Mouse (Mus musculus): ENCODE data around the gene Senp3. TPM values are rescaled to one million over a fixed set of nuclear protein-coding genes. Genes with fewer than 3 reads are reported as not detected.

The Senp3 gene
- polyA plus RNA-seq, 1 experiment: 89.1 TPM

- 85% methylated on average over 10 of the region's 10 CpGs for WGBS
- peak; percentile 66 for DNase-seq
- Histone ChIP-seq H3K27me3 (ENCODE audit: control insufficient read depth, insufficient read depth, low read length) (no peaks in the 10 kb centered on the region), H3K27ac (ENCODE audit: control insufficient read depth, insufficient read depth, low read length) (no peak overlapping the region), H3K4me3 (ENCODE audit: control insufficient read depth, insufficient read depth, low read length) (no peak overlapping the region), H3K36me3 (ENCODE audit: control insufficient read depth, insufficient read depth, low read length) (peaks cover 35% of the 10 kb centered on the region), H3K4me1 (replicated peaks; ENCODE audit: control insufficient read depth, insufficient read depth, low read length) (peaks cover 10% of the 10 kb centered on the region)
- no peak for TF ChIP-seq POLR2A (IDR thresholded peaks at IDR 0.05; ENCODE audit: control insufficient read depth, extremely low read depth, insufficient read depth, low read length, poor library complexity)
- TF ChIP-seq CTCF (IDR thresholded peaks at IDR 0.05; ENCODE audit: borderline replicate concordance, control insufficient read depth, extremely low read depth, insufficient read depth, low read length, poor library complexity): no peak
Measured at GRCm38 (mm10) chr11:69656617-69657461, 25.0 kb downstream of the Senp3 start.

GRCm38 (mm10) chr11:69656065-69656455 lies 25.8 kb downstream of the Senp3 start:
- no peak for DNase-seq
- Histone ChIP-seq H3K4me1 (replicated peaks; ENCODE audit: control insufficient read depth, insufficient read depth, low read length) (0 out of 2 replicates have a peak, but pooled peaks cover 3% of the 10 kb centered on the region), H3K4me3 (ENCODE audit: control insufficient read depth, insufficient read depth, low read length) (no peak overlapping the region), H3K27ac (ENCODE audit: control insufficient read depth, insufficient read depth, low read length) (no peak overlapping the region), H3K27me3 (ENCODE audit: control insufficient read depth, insufficient read depth, low read length) (no peaks in the 10 kb centered on the region), H3K36me3 (ENCODE audit: control insufficient read depth, insufficient read depth, low read length) (peaks cover 43% of the 10 kb centered on the region)
- 95% methylated on average over 5 of the region's 5 CpGs for WGBS
- TF ChIP-seq CTCF (IDR thresholded peaks at IDR 0.05; ENCODE audit: borderline replicate concordance, control insufficient read depth, extremely low read depth, insufficient read depth, low read length, poor library complexity) (no peak), POLR2A (IDR thresholded peaks at IDR 0.05; ENCODE audit: control insufficient read depth, extremely low read depth, insufficient read depth, low read length, poor library complexity) (no peak)

DNA sequence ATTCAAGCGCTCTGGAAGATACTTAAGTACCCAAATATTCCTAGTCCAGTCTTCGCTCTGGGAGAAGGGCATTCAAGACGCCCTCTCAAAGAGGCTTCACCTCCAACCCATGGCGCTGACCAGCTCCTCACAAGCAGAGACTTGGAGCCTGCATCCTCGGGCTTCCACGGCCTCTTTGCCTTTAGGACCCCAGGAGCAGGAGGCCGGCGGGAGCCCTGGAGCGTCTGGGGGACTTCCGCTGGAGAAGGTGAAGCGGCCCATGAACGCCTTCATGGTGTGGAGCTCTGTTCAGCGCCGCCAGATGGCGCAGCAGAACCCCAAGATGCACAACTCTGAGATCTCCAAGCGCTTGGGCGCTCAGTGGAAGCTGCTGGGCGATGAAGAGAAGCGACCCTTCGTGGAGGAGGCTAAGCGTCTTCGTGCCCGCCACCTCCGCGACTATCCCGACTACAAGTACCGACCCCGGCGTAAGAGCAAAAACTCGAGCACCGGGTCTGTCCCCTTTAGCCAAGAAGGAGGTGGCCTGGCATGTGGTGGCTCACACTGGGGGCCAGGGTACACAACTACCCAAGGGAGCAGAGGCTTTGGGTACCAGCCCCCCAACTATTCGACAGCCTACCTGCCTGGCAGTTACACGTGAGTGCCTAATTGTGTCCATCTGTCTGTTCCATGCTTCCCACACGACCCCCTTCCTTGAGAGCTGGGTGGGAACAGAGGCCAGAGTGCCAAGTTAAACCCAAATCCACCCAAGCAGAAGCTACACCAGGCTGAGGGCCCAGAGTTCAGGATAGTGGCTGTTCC lies 26.4 kb downstream of the Senp3 start, which contains the start of gene Sox15:
Gene Sox15 (plus strand): TSS at position 51 of the 801 bp plus-strand sequence.
- H3K27me3 ChIP-seq (ENCODE audit: control insufficient read depth, insufficient read depth, low read length): no peaks in the 10 kb centered on the region
- no peak within 1 kb of the TSS for H3K4me3 ChIP-seq (ENCODE audit: control insufficient read depth, insufficient read depth, low read length)
- peaks cover 49% of the 10 kb centered on the region for H3K36me3 ChIP-seq (ENCODE audit: control insufficient read depth, insufficient read depth, low read length)
- no peak within 1 kb of the TSS for H3K27ac ChIP-seq (ENCODE audit: control insufficient read depth, insufficient read depth, low read length)
- 0 out of 2 replicates have a peak, but pooled peaks cover 3% of the 10 kb centered on the region for H3K4me1 ChIP-seq (replicated peaks; ENCODE audit: control insufficient read depth, insufficient read depth, low read length)
- no peak for DNase-seq
- 74% methylated on average over 34 of the region's 34 CpGs for WGBS
- TF ChIP-seq POLR2A (IDR thresholded peaks at IDR 0.05; ENCODE audit: control insufficient read depth, extremely low read depth, insufficient read depth, low read length, poor library complexity) (no peak), CTCF (IDR thresholded peaks at IDR 0.05; ENCODE audit: borderline replicate concordance, control insufficient read depth, extremely low read depth, insufficient read depth, low read length, poor library complexity) (peak; percentile 72; the same call in 1 of the 2 replicates)

DNA sequence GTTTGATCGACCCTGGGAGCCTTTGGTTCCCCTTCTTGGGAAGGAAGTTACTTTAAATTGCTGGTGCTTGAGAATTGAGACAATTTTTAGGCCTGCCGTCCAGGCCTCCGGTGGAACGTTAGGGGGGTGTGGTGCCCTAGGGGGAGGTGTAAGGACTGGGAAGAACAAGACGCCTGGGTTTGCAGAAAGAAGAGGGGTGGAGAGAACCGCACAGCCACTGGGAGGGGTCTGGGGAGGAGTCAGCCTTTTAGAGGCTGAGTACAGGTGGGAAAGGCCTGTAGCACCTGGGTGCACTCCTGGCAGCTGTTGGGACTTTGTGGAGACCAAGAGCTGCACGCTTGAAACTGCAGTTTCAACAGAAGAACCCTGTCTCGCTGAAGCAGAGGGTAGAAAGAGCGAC lies 27.1 kb downstream of the Senp3 start:
- H3K27ac ChIP-seq (ENCODE audit: control insufficient read depth, insufficient read depth, low read length): no peak overlapping the region
- H3K36me3 ChIP-seq (ENCODE audit: control insufficient read depth, insufficient read depth, low read length): peaks cover 56% of the 10 kb centered on the region
- WGBS: 51% methylated on average over 9 of the region's 9 CpGs
- no peak for DNase-seq
- H3K4me3 ChIP-seq (ENCODE audit: control insufficient read depth, insufficient read depth, low read length): no peak overlapping the region
- 0 out of 2 replicates have a peak, but pooled peaks cover 3% of the 10 kb centered on the region for H3K4me1 ChIP-seq (replicated peaks; ENCODE audit: control insufficient read depth, insufficient read depth, low read length)
- TF ChIP-seq POLR2A (IDR thresholded peaks at IDR 0.05; ENCODE audit: control insufficient read depth, extremely low read depth, insufficient read depth, low read length, poor library complexity): no peak
- TF ChIP-seq CTCF (IDR thresholded peaks at IDR 0.05; ENCODE audit: borderline replicate concordance, control insufficient read depth, extremely low read depth, insufficient read depth, low read length, poor library complexity): no peak
- H3K27me3 ChIP-seq (ENCODE audit: control insufficient read depth, insufficient read depth, low read length): no peaks in the 10 kb centered on the region

GRCm38 (mm10) chr11:69653399-69653798 lies 28.5 kb downstream of the Senp3 start:
- H3K36me3 ChIP-seq (ENCODE audit: control insufficient read depth, insufficient read depth, low read length): peaks cover 61% of the 10 kb centered on the region
- H3K27ac ChIP-seq (ENCODE audit: control insufficient read depth, insufficient read depth, low read length): no peak overlapping the region
- TF ChIP-seq CTCF (IDR thresholded peaks at IDR 0.05; ENCODE audit: borderline replicate concordance, control insufficient read depth, extremely low read depth, insufficient read depth, low read length, poor library complexity) (no peak), POLR2A (IDR thresholded peaks at IDR 0.05; ENCODE audit: control insufficient read depth, extremely low read depth, insufficient read depth, low read length, poor library complexity) (no peak)
- no peaks in the 10 kb centered on the region for H3K27me3 ChIP-seq (ENCODE audit: control insufficient read depth, insufficient read depth, low read length)
- no peak for DNase-seq
- WGBS: 97% methylated on average over 5 of the region's 5 CpGs
- 0 out of 2 replicates have a peak, but pooled peaks cover 3% of the 10 kb centered on the region for H3K4me1 ChIP-seq (replicated peaks; ENCODE audit: control insufficient read depth, insufficient read depth, low read length)
- H3K4me3 ChIP-seq (ENCODE audit: control insufficient read depth, insufficient read depth, low read length): no peak overlapping the region

DNA sequence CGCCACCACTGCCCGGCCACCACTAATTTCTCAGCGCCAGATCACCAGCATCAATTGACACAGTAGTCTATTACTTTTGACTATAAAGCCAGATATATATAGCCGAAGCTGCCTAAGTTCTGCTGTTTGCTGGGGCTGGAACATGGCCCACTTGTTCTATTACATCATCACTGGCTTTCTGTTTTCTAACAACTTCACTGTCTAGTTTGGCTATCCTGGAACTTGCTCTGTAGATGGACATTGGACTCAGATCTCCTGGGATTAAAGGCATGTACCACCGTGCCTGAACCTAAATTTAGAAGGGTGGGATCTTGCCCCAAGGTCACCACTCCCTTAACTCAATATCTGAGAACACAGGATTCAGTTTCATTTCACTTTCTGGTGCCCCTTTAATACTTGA lies 36.0 kb downstream of the Senp3 start:
- H3K4me3 ChIP-seq (ENCODE audit: control insufficient read depth, insufficient read depth, low read length): no peak overlapping the region
- H3K27ac ChIP-seq (ENCODE audit: control insufficient read depth, insufficient read depth, low read length): no peak overlapping the region
- peaks cover 83% of the 10 kb centered on the region for H3K36me3 ChIP-seq (ENCODE audit: control insufficient read depth, insufficient read depth, low read length)
- DNase-seq: no peak
- WGBS: 94% methylated on average over 5 of the region's 5 CpGs
- no peaks in the 10 kb centered on the region for H3K4me1 ChIP-seq (replicated peaks; ENCODE audit: control insufficient read depth, insufficient read depth, low read length)
- no peaks in the 10 kb centered on the region for H3K27me3 ChIP-seq (ENCODE audit: control insufficient read depth, insufficient read depth, low read length)
- TF ChIP-seq POLR2A (IDR thresholded peaks at IDR 0.05; ENCODE audit: control insufficient read depth, extremely low read depth, insufficient read depth, low read length, poor library complexity): no peak
